Mouse (Mus musculus): ENCODE measurements around the gene Defb19. TPM values are rescaled to one million over a fixed set of nuclear protein-coding genes. Genes with fewer than 3 reads are reported as not detected.

The Defb19 gene
- polyA plus RNA-seq, 1 experiment from 2014 or later: not detected

DNA sequence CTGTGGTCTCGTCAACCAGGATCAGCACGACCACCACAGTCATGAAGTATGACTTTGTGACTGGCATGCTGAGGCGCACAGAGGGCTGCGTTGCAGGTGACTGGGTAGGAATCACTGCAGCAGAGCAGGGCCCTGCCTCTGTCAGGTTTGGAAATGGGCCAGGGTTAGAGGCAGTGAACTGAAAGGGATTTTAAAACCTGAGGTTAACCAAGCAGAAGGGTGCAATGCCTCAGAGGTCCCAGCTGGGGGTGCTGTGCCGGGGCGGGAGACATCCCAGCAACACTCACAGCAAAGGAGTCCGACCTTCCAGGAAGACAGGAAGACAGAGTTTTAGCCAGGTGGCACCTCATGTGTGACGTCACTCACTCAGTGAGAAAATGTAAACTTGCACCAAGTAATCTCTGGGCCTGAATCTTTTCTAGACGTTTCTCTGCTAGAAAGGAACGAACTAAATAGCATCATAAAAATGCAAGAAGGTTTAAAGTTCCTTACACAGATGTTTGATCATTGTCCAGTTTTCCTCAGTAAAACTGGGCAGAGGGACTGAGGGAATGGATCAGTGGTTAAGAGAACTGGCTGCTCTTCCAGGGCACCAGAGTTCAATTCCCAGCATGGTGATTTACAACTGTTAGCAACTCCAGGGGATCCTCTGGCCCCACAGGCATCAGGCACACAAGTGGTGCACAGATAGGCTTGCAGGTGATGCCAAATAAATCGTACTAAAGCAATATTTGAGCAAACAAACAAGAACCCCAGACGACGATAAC is 40.0 kb downstream of the Defb19 start, which contains the start of gene Defb29:
TSS of gene Defb29 (minus strand) at position 155 of the 767 bp plus-strand sequence.
- Histone ChIP-seq H3K36me3 (no peaks in the 10 kb centered on the region), H3K9me3 (no peaks in the 10 kb centered on the region), H3K4me2 (replicated peaks) (no peak within 1 kb of the TSS), H3K27me3 (no peaks in the 10 kb centered on the region), H3K9ac (replicated peaks) (no peak within 1 kb of the TSS), H3K4me1 (no peaks in the 10 kb centered on the region), H3K27ac (replicated peaks) (no peak within 1 kb of the TSS), H3K4me3 (no peak within 1 kb of the TSS)
- no peak for ATAC-seq (replicated peaks)
- 60% methylated on average over 13 of the region's 13 CpGs for WGBS

Other genes starting within 250 kb of the Defb19 start
- gene Rbck1, start 247.7 kb downstream of the Defb19 start, polyA plus RNA-seq (2015; fragmentation: Nextera tagmentation; extraction: Ambion mirVana): 102 and 105 TPM in 2 replicates
- gene Trib3, start 236.3 kb downstream of the Defb19 start, polyA plus RNA-seq (2015; fragmentation: Nextera tagmentation; extraction: Ambion mirVana): 0.55 and 0.85 TPM in 2 replicates
- gene Nrsn2, start 203.7 kb downstream of the Defb19 start, polyA plus RNA-seq (2015; fragmentation: Nextera tagmentation; extraction: Ambion mirVana): 13.5 and 13.6 TPM in 2 replicates
- gene Sox12, start 182.2 kb downstream of the Defb19 start, polyA plus RNA-seq (2015; fragmentation: Nextera tagmentation; extraction: Ambion mirVana): 17.7 and 18.3 TPM in 2 replicates
- 18.7 TPM in 2 replicates for gene Zcchc3, start 165.3 kb downstream of the Defb19 start, polyA plus RNA-seq (2015; fragmentation: Nextera tagmentation; extraction: Ambion mirVana)
- gene 6820408C15Rik, start 164.7 kb downstream of the Defb19 start, polyA plus RNA-seq (2015; fragmentation: Nextera tagmentation; extraction: Ambion mirVana): 2.1 and 3.7 TPM in 2 replicates
- gene Defb23, start 115.7 kb downstream of the Defb19 start, polyA plus RNA-seq (2015; fragmentation: Nextera tagmentation; extraction: Ambion mirVana): not detected in 2 replicates
- not detected in 2 replicates for gene Defb20, start 103.2 kb downstream of the Defb19 start, polyA plus RNA-seq (2015; fragmentation: Nextera tagmentation; extraction: Ambion mirVana)
- gene Defb22, start 90.2 kb downstream of the Defb19 start, polyA plus RNA-seq (2015; fragmentation: Nextera tagmentation; extraction: Ambion mirVana): not detected in 2 replicates
- not detected in 2 replicates for gene Defb26, start 68.6 kb downstream of the Defb19 start, polyA plus RNA-seq (2015; fragmentation: Nextera tagmentation; extraction: Ambion mirVana)
- gene Defb28, start 62.1 kb downstream of the Defb19 start, polyA plus RNA-seq (2015; fragmentation: Nextera tagmentation; extraction: Ambion mirVana): not detected in 2 replicates
- gene Defb29, start 40.2 kb downstream of the Defb19 start, polyA plus RNA-seq (2015; fragmentation: Nextera tagmentation; extraction: Ambion mirVana): not detected in 2 replicates
- not detected in 2 replicates for gene Gm17416, start 11.0 kb downstream of the Defb19 start, polyA plus RNA-seq (2015; fragmentation: Nextera tagmentation; extraction: Ambion mirVana)
- not detected in 2 replicates for gene Defb21, start 7.6 kb downstream of the Defb19 start, polyA plus RNA-seq (2015; fragmentation: Nextera tagmentation; extraction: Ambion mirVana)
- not detected in 2 replicates for gene Defb45, start 19.1 kb upstream of the Defb19 start, polyA plus RNA-seq (2015; fragmentation: Nextera tagmentation; extraction: Ambion mirVana)
- gene Defb36, start 24.0 kb upstream of the Defb19 start, polyA plus RNA-seq (2015; fragmentation: Nextera tagmentation; extraction: Ambion mirVana): not detected in 2 replicates
- not detected in 2 replicates for gene Defb25, start 42.7 kb upstream of the Defb19 start, polyA plus RNA-seq (2015; fragmentation: Nextera tagmentation; extraction: Ambion mirVana)
- gene Rem1, start 46.6 kb upstream of the Defb19 start, polyA plus RNA-seq (2015; fragmentation: Nextera tagmentation; extraction: Ambion mirVana): 0.36 and 0.62 TPM in 2 replicates
- 159 and 164 TPM in 2 replicates for gene H13, start 89.1 kb upstream of the Defb19 start, polyA plus RNA-seq (2015; fragmentation: Nextera tagmentation; extraction: Ambion mirVana)
- gene Mcts2, start 106.7 kb upstream of the Defb19 start, polyA plus RNA-seq (2015; fragmentation: Nextera tagmentation; extraction: Ambion mirVana): 33.6 and 34.4 TPM in 2 replicates
- 26.3 and 32.0 TPM in 2 replicates for gene Id1, start 155.9 kb upstream of the Defb19 start, polyA plus RNA-seq (2015; fragmentation: Nextera tagmentation; extraction: Ambion mirVana)
- 4.3 and 4.4 TPM in 2 replicates for gene Cox4i2, start 173.9 kb upstream of the Defb19 start, polyA plus RNA-seq (2015; fragmentation: Nextera tagmentation; extraction: Ambion mirVana)